Mouse (Mus musculus) heart, postnatal 0 days (tissue): ENCODE data around the gene Stt3b.

Experiments
- CTCF ChIP-seq: IDR thresholded peaks from 2 replicates; pipeline ENCODE4 v1.5.1; 2016; ENCODE audit warnings: antibody characterized with exemption, control low read depth, low read depth
- EP300 ChIP-seq: IDR thresholded peaks from 2 replicates; pipeline ENCODE4 v1.6.1; 2016; ENCODE audit warnings: antibody characterized with exemption, low read depth

- TF ChIP-seq CTCF (no peak), EP300 (no peak)
Observed at GRCm38 (mm10) chr9:115224744-115225354, 85.4 kb downstream of the Stt3b start.
